Mouse (Mus musculus): ENCODE data around the gene Zfhx2. TPM values are rescaled to one million over a fixed set of nuclear protein-coding genes. Genes with fewer than 3 reads are reported as not detected.

Gene Zfhx2
- total and polyA plus RNA-seq, 2 experiments from 2014 or later: 1.1 to 1.8 TPM

DNA sequence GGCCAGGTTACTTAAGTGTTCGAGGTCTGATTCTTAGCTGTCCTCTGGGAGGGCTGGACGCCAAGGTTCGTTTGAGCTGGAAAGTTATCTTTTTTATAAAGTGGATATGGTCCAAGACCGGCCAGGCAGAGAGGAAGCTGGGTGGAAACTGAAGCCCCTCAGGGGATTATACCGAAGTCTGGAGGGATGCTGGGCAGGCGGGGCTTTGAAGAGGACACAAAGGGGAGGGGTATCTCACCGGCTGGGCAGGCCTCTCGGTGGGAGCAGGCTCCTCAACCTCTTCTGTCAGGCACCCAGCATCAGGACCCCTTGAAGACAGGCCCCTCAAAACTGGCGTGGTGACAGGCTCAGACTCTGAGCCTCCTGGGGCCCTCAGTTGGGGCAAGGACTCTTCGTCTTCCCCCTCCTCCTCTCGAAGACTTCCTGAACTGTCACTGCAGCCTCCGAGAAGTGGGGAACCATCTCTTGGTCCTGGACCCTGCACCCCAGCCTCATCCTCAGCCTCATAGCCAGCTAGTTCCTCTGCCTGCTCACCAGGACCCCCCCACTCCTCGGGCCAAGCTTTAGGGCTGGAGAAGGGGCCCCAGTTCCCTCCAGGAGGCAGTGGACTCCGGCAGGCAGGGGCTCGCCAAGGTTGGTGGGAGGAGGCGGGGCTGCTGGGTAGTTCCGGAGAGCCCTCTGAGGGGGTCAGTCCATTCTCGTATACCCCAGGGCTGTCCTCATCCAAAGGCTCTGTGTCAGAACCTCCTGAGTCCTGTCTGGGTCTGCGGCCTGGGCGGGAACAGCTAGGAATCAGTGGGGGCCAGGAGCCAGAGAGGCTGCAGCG, 17.1 kb upstream of the Zfhx2 start:
- no peak overlapping the region for H3K4me2 ChIP-seq (ENCODE audit: low read depth, low read length)
- H3K4me1 ChIP-seq (ENCODE audit: control insufficient read depth, insufficient read depth): peaks cover 17% of the 10 kb centered on the region; the same call in 1 of the 2 replicates
- DNase-seq (ENCODE audit: low spot score) (no peak), ATAC-seq (ENCODE audit: insufficient read depth, low read depth) (no peak)
- 17% methylated on average over 21 of the region's 21 CpGs for WGBS
- no peak overlapping the region for H3K27ac ChIP-seq (ENCODE audit: low read depth)
- H3K9me3 ChIP-seq (replicated peaks; ENCODE audit: control insufficient read depth, low read length): no peaks in the 10 kb centered on the region
- no peak overlapping the region for H3K9ac ChIP-seq (replicated peaks; ENCODE audit: low read depth, low read length)
- no peak overlapping the region for H3K4me3 ChIP-seq (ENCODE audit: low read depth, low read length)
- H3K27me3 ChIP-seq (ENCODE audit: control insufficient read depth, insufficient read depth, low read length): peaks cover 48% of the 10 kb centered on the region
- H3K36me3 ChIP-seq (replicated peaks; ENCODE audit: control insufficient read depth, insufficient read depth, low read length): 0 out of 2 replicates have a peak, but pooled peaks cover 3% of the 10 kb centered on the region
- TF ChIP-seq CTCF (IDR thresholded peaks at IDR 0.05; ENCODE audit: low read depth) (no peak), EP300 (IDR thresholded peaks at IDR 0.05; ENCODE audit: low read depth) (no peak)

DNA sequence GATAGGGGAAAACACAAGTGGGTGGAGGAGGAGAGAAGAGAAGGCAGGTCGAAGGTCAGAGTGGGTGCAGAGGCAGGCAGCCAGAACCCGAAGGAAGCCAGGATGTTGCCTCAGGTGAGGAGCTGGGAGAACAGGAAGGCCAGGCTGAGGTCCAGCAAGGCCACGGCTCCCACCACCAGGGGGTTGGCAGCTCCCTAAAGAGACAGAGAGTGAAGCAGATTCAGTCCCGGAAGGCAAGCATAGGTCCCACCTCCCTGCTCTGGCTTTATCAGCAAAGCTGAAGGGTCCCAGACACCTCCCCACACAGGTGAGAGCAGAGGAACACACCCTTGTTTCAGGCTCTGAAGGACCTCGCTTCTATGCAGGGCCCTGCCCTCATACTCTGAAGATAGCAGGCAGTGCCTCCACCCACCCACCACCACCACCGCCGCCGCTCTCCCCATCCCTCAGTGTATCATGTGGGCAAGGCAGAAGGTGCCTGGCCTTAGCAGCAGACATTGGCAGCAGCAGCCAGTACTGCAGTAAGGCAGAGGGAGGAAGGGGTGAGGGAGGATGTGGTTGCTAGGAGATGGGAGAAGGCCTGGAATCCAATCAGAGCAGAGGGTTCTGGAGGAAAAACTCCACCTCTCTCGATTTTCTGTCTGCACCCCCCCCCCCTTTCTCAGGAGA, 16.2 kb upstream of the Zfhx2 start:
- 35% methylated on average over 9 of the region's 9 CpGs for WGBS

DNA sequence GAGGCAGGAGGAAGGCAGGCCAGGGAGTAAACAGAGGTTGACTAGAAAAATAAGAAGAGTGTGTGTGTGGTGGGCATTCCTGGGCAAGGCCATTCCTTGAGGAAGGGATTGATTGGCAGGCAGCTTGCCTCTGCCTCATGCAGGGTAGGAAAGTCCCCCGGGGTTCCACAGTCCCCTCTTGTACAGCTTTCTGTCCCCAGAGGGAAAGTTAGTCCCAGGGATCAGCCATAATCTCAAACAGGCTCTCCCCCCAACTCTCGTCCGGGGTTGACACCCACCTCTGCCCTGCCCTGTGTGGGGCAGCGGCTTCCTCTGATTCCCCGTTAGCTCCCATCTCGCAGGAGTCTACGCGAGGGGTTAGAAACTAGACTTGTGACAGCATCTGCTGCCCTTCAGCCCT, 14.9 kb upstream of the Zfhx2 start:
- Histone ChIP-seq H3K9ac (replicated peaks; ENCODE audit: low read depth, low read length) (no peak overlapping the region), H3K4me3 (ENCODE audit: low read depth, low read length) (no peak overlapping the region), H3K36me3 (replicated peaks; ENCODE audit: control insufficient read depth, insufficient read depth, low read length) (0 out of 2 replicates have a peak, but pooled peaks cover 10% of the 10 kb centered on the region), H3K9me3 (replicated peaks; ENCODE audit: control insufficient read depth, low read length) (no peaks in the 10 kb centered on the region), H3K4me2 (ENCODE audit: low read depth, low read length) (no peak overlapping the region), H3K27me3 (ENCODE audit: control insufficient read depth, insufficient read depth, low read length) (peaks cover 35% of the 10 kb centered on the region), H3K4me1 (ENCODE audit: control insufficient read depth, insufficient read depth) (peaks cover 14% of the 10 kb centered on the region; the same call in 1 of the 2 replicates), H3K27ac (ENCODE audit: low read depth) (no peak overlapping the region)
- TF ChIP-seq CTCF (IDR thresholded peaks at IDR 0.05; ENCODE audit: low read depth): no peak
- TF ChIP-seq EP300 (IDR thresholded peaks at IDR 0.05; ENCODE audit: low read depth): no peak
- DNase-seq (ENCODE audit: low spot score) (no peak), ATAC-seq (ENCODE audit: insufficient read depth, low read depth) (no peak)
- 77% methylated on average over 8 of the region's 8 CpGs for WGBS

More for the DNA sequence above, 16.2 kb upstream of the Zfhx2 start:
- ATAC-seq (ENCODE audit: insufficient read depth, low read depth) (no peak), DNase-seq (ENCODE audit: low spot score) (no peak)
- H3K4me2 ChIP-seq (ENCODE audit: low read depth, low read length): no peak overlapping the region
- no peak overlapping the region for H3K9ac ChIP-seq (replicated peaks; ENCODE audit: low read depth, low read length)
- H3K27ac ChIP-seq (ENCODE audit: low read depth): no peak overlapping the region
- H3K4me1 ChIP-seq (ENCODE audit: control insufficient read depth, insufficient read depth): peaks cover 14% of the 10 kb centered on the region; the same call in 1 of the 2 replicates
- peaks cover 39% of the 10 kb centered on the region for H3K27me3 ChIP-seq (ENCODE audit: control insufficient read depth, insufficient read depth, low read length)
- H3K36me3 ChIP-seq (replicated peaks; ENCODE audit: control insufficient read depth, insufficient read depth, low read length): 0 out of 2 replicates have a peak, but pooled peaks cover 6% of the 10 kb centered on the region
- H3K9me3 ChIP-seq (replicated peaks; ENCODE audit: control insufficient read depth, low read length): no peaks in the 10 kb centered on the region
- no peak overlapping the region for H3K4me3 ChIP-seq (ENCODE audit: low read depth, low read length)
- TF ChIP-seq CTCF (IDR thresholded peaks at IDR 0.05; ENCODE audit: low read depth): no peak
- no peak for TF ChIP-seq EP300 (IDR thresholded peaks at IDR 0.05; ENCODE audit: low read depth)

DNA sequence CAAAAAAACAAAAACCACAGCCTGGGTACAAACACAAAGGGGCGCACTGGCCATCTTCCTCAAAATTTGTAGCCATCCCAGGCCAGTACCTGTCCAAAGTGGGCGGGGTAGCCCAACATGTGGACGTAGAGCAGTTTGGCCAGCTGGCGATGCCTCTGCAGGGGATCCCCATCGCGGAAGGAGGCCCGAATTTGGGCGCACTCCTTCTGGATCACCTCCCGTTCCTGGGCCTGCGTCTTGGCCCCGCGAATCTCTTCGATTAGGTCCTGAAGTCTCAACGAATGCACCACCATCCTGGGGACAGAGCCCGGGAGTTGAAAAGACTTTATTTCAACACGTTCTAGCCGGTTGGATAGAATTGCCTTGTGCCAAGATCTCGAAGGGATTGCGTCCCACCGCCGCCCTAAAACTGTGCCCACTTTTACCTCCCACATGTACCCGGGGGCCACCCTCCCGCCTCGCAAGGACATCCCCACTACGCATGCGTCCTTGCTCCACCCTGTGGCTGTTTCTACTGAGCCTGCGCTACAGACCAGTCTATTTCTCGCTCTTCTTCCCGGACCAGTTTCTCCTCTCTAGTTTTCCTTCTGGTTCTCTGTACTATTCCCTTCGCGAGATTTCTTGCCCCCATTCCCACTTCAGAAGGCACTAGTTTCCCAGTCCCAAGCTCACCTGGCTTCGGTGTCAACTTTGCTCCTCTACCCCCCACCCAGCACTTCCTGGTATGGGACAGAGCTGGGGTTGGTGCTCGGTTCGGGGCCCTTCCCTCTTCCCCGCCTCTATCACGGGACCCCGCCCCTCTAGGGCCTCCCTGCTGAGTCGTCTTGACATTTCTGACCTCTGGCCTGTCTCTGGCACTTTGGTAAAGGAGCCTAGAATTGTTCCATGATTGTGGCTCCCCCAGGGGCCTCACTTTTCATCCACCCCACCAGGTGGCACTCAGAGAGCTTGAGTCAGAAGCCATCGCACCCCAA, 14.0 kb upstream of the Zfhx2 start, which contains the start of gene Ap1g2:
Gene Ap1g2 (minus strand): TSS at position 758 of the 974 bp plus-strand sequence.
- H3K36me3 ChIP-seq (replicated peaks; ENCODE audit: control insufficient read depth, insufficient read depth, low read length): 0 out of 2 replicates have a peak, but pooled peaks cover 10% of the 10 kb centered on the region
- H3K4me3 ChIP-seq (ENCODE audit: low read depth, low read length): peak within 1 kb of the TSS; percentile 61
- no peaks in the 10 kb centered on the region for H3K9me3 ChIP-seq (replicated peaks; ENCODE audit: control insufficient read depth, low read length)
- peak within 1 kb of the TSS; percentile 74 for H3K27ac ChIP-seq (ENCODE audit: low read depth)
- TF ChIP-seq EP300 (IDR thresholded peaks at IDR 0.05; ENCODE audit: low read depth): peak; percentile 17; the same call in 1 of the 2 replicates
- peak; percentile 35 for TF ChIP-seq CTCF (IDR thresholded peaks at IDR 0.05; ENCODE audit: low read depth)
- WGBS: 1% methylated on average over 39 of the region's 39 CpGs
- H3K4me2 ChIP-seq (ENCODE audit: low read depth, low read length): peak within 1 kb of the TSS; percentile 73
- peaks cover 14% of the 10 kb centered on the region; the same call in 1 of the 2 replicates for H3K4me1 ChIP-seq (ENCODE audit: control insufficient read depth, insufficient read depth)
- ATAC-seq (ENCODE audit: insufficient read depth, low read depth) (peak; percentile 75), DNase-seq (ENCODE audit: low spot score) (peak; percentile 81)
- H3K9ac ChIP-seq (replicated peaks; ENCODE audit: low read depth, low read length): peak within 1 kb of the TSS; percentile 53
- H3K27me3 ChIP-seq (ENCODE audit: control insufficient read depth, insufficient read depth, low read length): peaks cover 26% of the 10 kb centered on the region

Measured in heart, postnatal 0 days (tissue).